Mouse (Mus musculus): ENCODE results near the gene Isyna1.

DNA sequence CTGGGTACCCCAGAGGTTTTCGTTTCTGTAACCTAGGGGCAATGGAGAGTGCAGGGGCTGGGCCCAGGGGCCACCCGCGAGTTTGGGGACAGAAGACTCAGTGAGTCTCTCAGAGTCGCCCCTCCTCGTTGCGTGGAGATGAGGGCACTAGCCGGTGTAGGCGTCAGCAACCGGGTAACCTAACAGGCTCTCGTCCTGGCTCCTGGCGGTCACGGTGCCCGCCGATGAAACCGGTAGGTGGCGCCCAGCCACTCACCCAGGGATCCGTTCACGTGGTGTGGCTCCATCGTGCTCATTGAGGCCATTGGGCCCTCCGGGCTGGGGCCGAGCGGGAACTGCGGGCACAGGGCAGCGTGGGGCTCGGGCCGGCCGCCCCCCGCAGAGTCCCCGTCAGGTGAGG is 4.1 kb downstream of the Isyna1 start:
- TF ChIP-seq EP300 (IDR thresholded peaks at IDR 0.05; ENCODE audit: insufficient read depth, low read depth, low read length): no peak
- peak; percentile 79 for TF ChIP-seq CTCF (IDR thresholded peaks at IDR 0.05)
- no peak for TF ChIP-seq POLR2A (IDR thresholded peaks at IDR 0.05; ENCODE audit: insufficient read depth, low read depth, low read length)
